Mouse (Mus musculus): ENCODE measurements around the gene Gas2l1. TPM values are rescaled to one million over a fixed set of nuclear protein-coding genes. Genes with fewer than 3 reads are reported as not detected.

Gene Gas2l1
- polyA plus RNA-seq, 1 experiment: 28.4 TPM

DNA sequence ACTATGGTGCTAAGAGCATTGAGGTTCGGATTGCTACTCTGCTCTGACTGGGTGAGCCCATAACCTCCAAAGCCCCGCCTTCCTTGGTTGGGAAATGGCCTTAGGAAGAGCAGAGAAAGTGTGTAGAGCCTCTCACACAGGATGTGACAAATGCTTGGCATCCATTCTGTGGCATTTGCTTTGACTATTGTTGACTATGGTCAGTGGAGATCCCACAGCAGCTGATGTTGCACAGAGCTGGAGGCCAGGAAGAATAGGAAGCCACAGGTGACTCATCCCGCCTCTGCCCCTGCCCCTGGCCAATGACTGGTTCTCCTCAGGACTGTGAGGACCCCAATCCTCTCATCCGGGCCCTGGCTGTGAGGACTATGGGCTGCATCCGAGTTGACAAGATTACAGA is 48.8 kb downstream of the Gas2l1 start:
- H3K4me1 ChIP-seq (ENCODE audit: control insufficient read depth, insufficient read depth, low read length): no peaks in the 10 kb centered on the region
- H3K27me3 ChIP-seq (ENCODE audit: control insufficient read depth, insufficient read depth, low read length, poor library complexity, severe bottlenecking): no peaks in the 10 kb centered on the region
- no peak overlapping the region for H3K4me3 ChIP-seq (ENCODE audit: low read depth, low read length)
- no peak overlapping the region for H3K27ac ChIP-seq (ENCODE audit: insufficient read depth, low read length)
- peaks cover 15% of the 10 kb centered on the region for H3K36me3 ChIP-seq (ENCODE audit: control insufficient read depth, insufficient read depth, low read length, poor library complexity, severe bottlenecking)
- TF ChIP-seq CTCF (IDR thresholded peaks at IDR 0.05; ENCODE audit: low read depth, low read length): no peak
- no peak overlapping the region for H3K9ac ChIP-seq (ENCODE audit: low read depth, poor library complexity, severe bottlenecking)
- H3K9me3 ChIP-seq (replicated peaks; ENCODE audit: control insufficient read depth, insufficient read depth, low read length, poor library complexity, severe bottlenecking): no peaks in the 10 kb centered on the region

GRCm38 (mm10) chr11:5015720-5016119 is 49.4 kb downstream of the Gas2l1 start:
- no peaks in the 10 kb centered on the region for H3K4me1 ChIP-seq (ENCODE audit: control insufficient read depth, insufficient read depth, low read length)

DNA sequence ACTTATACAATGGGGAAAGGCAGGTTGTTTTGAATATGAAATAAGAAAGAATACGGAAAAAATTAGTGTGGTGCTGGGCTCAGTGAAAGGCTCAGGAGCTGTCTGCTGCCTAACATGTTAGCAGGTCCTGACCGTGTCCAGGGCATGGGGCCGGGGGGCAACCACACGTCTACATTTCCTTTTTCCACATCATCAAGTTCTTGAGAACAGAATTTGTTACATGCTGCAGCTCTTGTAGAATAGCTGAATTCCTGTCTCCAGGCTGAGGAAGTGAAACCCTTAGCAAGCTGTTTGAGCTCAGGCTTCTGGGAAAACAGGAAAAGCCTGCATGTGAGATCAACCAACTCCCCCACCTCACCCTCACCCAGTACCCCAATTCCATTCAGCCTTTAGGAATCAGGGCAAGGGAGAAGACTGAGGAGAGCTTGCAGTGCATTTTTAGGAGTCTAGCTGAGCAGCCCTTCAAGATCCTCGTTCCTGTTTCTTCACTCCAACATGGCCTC is 52.9 kb downstream of the Gas2l1 start:
- Histone ChIP-seq H3K36me3 (ENCODE audit: control insufficient read depth, insufficient read depth, low read length, poor library complexity, severe bottlenecking) (peaks cover 10% of the 10 kb centered on the region), H3K4me3 (ENCODE audit: low read depth, low read length) (no peak overlapping the region)

More at GRCm38 (mm10) chr11:5015720-5016119, 49.4 kb downstream of the Gas2l1 start:
- TF ChIP-seq EP300 (IDR thresholded peaks at IDR 0.05; ENCODE audit: insufficient read depth, low read depth, low read length) (no peak), CTCF (IDR thresholded peaks at IDR 0.05; ENCODE audit: low read depth, low read length) (peak; percentile 77)
- peaks cover 15% of the 10 kb centered on the region for H3K36me3 ChIP-seq (ENCODE audit: control insufficient read depth, insufficient read depth, low read length, poor library complexity, severe bottlenecking)
- no peak overlapping the region for H3K9ac ChIP-seq (ENCODE audit: low read depth, poor library complexity, severe bottlenecking)
- no peaks in the 10 kb centered on the region for H3K27me3 ChIP-seq (ENCODE audit: control insufficient read depth, insufficient read depth, low read length, poor library complexity, severe bottlenecking)
- H3K27ac ChIP-seq (ENCODE audit: insufficient read depth, low read length): no peak overlapping the region
- H3K4me3 ChIP-seq (ENCODE audit: low read depth, low read length): no peak overlapping the region
- no peaks in the 10 kb centered on the region for H3K9me3 ChIP-seq (replicated peaks; ENCODE audit: control insufficient read depth, insufficient read depth, low read length, poor library complexity, severe bottlenecking)

DNA sequence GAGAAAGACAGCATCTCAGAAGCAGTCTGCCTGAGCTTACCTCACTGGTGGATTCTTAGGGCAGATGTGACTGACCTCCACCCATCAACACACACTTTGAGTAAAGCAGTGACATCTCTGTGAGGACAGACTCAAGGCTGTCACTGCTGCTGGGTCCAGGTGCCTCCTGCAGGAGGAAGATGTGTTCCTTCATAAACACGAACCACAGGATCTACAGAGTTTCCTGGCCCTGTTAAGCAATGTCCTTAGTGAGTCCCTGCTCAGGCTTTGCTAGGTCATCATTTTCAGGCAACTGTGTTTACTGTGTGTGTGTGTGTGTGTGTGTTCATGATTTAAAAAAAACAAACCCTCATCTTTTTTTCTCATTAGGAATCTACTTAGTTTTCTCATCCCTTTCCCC is 53.6 kb downstream of the Gas2l1 start:
- Histone ChIP-seq H3K4me1 (ENCODE audit: control insufficient read depth, insufficient read depth, low read length) (no peaks in the 10 kb centered on the region), H3K4me3 (ENCODE audit: low read depth, low read length) (no peak overlapping the region), H3K27me3 (ENCODE audit: control insufficient read depth, insufficient read depth, low read length, poor library complexity, severe bottlenecking) (no peaks in the 10 kb centered on the region), H3K36me3 (ENCODE audit: control insufficient read depth, insufficient read depth, low read length, poor library complexity, severe bottlenecking) (peaks cover 8% of the 10 kb centered on the region), H3K9ac (ENCODE audit: low read depth, poor library complexity, severe bottlenecking) (no peak overlapping the region), H3K27ac (ENCODE audit: insufficient read depth, low read length) (no peak overlapping the region), H3K9me3 (replicated peaks; ENCODE audit: control insufficient read depth, insufficient read depth, low read length, poor library complexity, severe bottlenecking) (no peaks in the 10 kb centered on the region)
- TF ChIP-seq POLR2A (IDR thresholded peaks at IDR 0.05; ENCODE audit: insufficient read depth, low read length) (no peak), CTCF (IDR thresholded peaks at IDR 0.05; ENCODE audit: low read depth, low read length) (no peak), EP300 (IDR thresholded peaks at IDR 0.05; ENCODE audit: insufficient read depth, low read depth, low read length) (no peak)

More for the DNA sequence above, 52.9 kb downstream of the Gas2l1 start:
- no peaks in the 10 kb centered on the region for H3K9me3 ChIP-seq (replicated peaks; ENCODE audit: control insufficient read depth, insufficient read depth, low read length, poor library complexity, severe bottlenecking)
- no peaks in the 10 kb centered on the region for H3K4me1 ChIP-seq (ENCODE audit: control insufficient read depth, insufficient read depth, low read length)
- TF ChIP-seq CTCF (IDR thresholded peaks at IDR 0.05; ENCODE audit: low read depth, low read length) (no peak), POLR2A (IDR thresholded peaks at IDR 0.05; ENCODE audit: insufficient read depth, low read length) (no peak), EP300 (IDR thresholded peaks at IDR 0.05; ENCODE audit: insufficient read depth, low read depth, low read length) (no peak)
- no peak overlapping the region for H3K9ac ChIP-seq (ENCODE audit: low read depth, poor library complexity, severe bottlenecking)
- no peaks in the 10 kb centered on the region for H3K27me3 ChIP-seq (ENCODE audit: control insufficient read depth, insufficient read depth, low read length, poor library complexity, severe bottlenecking)
- H3K27ac ChIP-seq (ENCODE audit: insufficient read depth, low read length): no peak overlapping the region

DNA sequence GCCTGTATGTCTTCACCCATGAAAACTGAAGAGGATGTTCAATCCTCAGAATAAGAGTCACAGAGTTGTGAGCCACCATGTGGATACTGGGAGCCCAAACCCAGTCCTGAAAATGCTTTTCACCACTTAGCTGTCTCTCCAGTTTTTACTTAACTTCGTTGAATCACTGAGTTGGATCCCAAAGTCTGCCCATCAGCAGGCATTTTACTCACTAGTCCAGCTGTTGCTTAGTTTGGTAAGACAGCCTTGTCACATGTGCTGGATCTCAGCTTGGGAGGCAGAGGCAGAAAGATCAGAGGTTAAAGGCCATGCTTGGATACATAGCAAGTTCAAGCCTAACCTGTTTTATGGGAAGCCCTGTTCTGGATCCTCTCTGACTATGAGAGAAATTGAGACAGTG is 54.9 kb downstream of the Gas2l1 start:
- H3K9ac ChIP-seq (ENCODE audit: low read depth, poor library complexity, severe bottlenecking): no peak overlapping the region
- H3K9me3 ChIP-seq (replicated peaks; ENCODE audit: control insufficient read depth, insufficient read depth, low read length, poor library complexity, severe bottlenecking): no peaks in the 10 kb centered on the region
- no peaks in the 10 kb centered on the region for H3K27me3 ChIP-seq (ENCODE audit: control insufficient read depth, insufficient read depth, low read length, poor library complexity, severe bottlenecking)
- no peaks in the 10 kb centered on the region for H3K4me1 ChIP-seq (ENCODE audit: control insufficient read depth, insufficient read depth, low read length)
- peaks cover 6% of the 10 kb centered on the region; the same call in 1 of the 2 replicates for H3K36me3 ChIP-seq (ENCODE audit: control insufficient read depth, insufficient read depth, low read length, poor library complexity, severe bottlenecking)
- no peak overlapping the region for H3K27ac ChIP-seq (ENCODE audit: insufficient read depth, low read length)
- H3K4me3 ChIP-seq (ENCODE audit: low read depth, low read length): no peak overlapping the region
- TF ChIP-seq POLR2A (IDR thresholded peaks at IDR 0.05; ENCODE audit: insufficient read depth, low read length): no peak
- no peak for TF ChIP-seq CTCF (IDR thresholded peaks at IDR 0.05; ENCODE audit: low read depth, low read length)
- TF ChIP-seq EP300 (IDR thresholded peaks at IDR 0.05; ENCODE audit: insufficient read depth, low read depth, low read length): no peak

- Histone ChIP-seq H3K4me1 (ENCODE audit: control insufficient read depth, insufficient read depth, low read length) (no peaks in the 10 kb centered on the region), H3K36me3 (ENCODE audit: control insufficient read depth, insufficient read depth, low read length, poor library complexity, severe bottlenecking) (peaks cover 6% of the 10 kb centered on the region; the same call in 1 of the 2 replicates)
- TF ChIP-seq POLR2A (IDR thresholded peaks at IDR 0.05; ENCODE audit: insufficient read depth, low read length): no peak
- TF ChIP-seq CTCF (IDR thresholded peaks at IDR 0.05; ENCODE audit: low read depth, low read length): no peak
Observed at GRCm38 (mm10) chr11:5009354-5010074, 55.6 kb downstream of the Gas2l1 start.

More at GRCm38 (mm10) chr11:5009354-5010074, 55.6 kb downstream of the Gas2l1 start:
- Histone ChIP-seq H3K9me3 (replicated peaks; ENCODE audit: control insufficient read depth, insufficient read depth, low read length, poor library complexity, severe bottlenecking) (no peaks in the 10 kb centered on the region), H3K27me3 (ENCODE audit: control insufficient read depth, insufficient read depth, low read length, poor library complexity, severe bottlenecking) (no peaks in the 10 kb centered on the region), H3K27ac (ENCODE audit: insufficient read depth, low read length) (no peak overlapping the region), H3K9ac (ENCODE audit: low read depth, poor library complexity, severe bottlenecking) (no peak overlapping the region), H3K4me3 (ENCODE audit: low read depth, low read length) (no peak overlapping the region)
